Mouse (Mus musculus): ENCODE results near the gene Ptprn2.
"Not testable (repeated sequence)": the region's sequence is repeated elsewhere in the genome, so short reads cannot be mapped to it uniquely, and the experiment has no call there.

Gene Ptprn2

GRCm38 (mm10) chr12:116515824-116516223 lies 30.3 kb downstream of the Ptprn2 start:
- no peak for DNase-seq (ENCODE audit: low spot score in 2 of 2)

GRCm38 (mm10) chr12:116528861-116529260 lies 43.3 kb downstream of the Ptprn2 start:
- no peak for DNase-seq (ENCODE audit: low spot score in 2 of 2)

- DNase-seq (ENCODE audit: low spot score in 2 of 2): no peak
Observed at GRCm38 (mm10) chr12:116533281-116533680, 47.8 kb downstream of the Ptprn2 start.

GRCm38 (mm10) chr12:116539305-116539704 lies 53.8 kb downstream of the Ptprn2 start:
- no peak for DNase-seq (ENCODE audit: low spot score in 2 of 2)

GRCm38 (mm10) chr12:116540608-116541007 lies 55.1 kb downstream of the Ptprn2 start:
- DNase-seq (ENCODE audit: low spot score in 2 of 2): no peak

GRCm38 (mm10) chr12:116550031-116550430 lies 64.5 kb downstream of the Ptprn2 start:
- peak; percentile 33 to 36 for DNase-seq (ENCODE audit: low spot score in 2 of 2)

- no peak for DNase-seq (ENCODE audit: low spot score in 2 of 2)
Observed at GRCm38 (mm10) chr12:116551516-116551915, 66.0 kb downstream of the Ptprn2 start.

GRCm38 (mm10) chr12:116552306-116552705 lies 66.8 kb downstream of the Ptprn2 start:
- no peak for DNase-seq (ENCODE audit: low spot score in 2 of 2)

GRCm38 (mm10) chr12:116553361-116553760 lies 67.8 kb downstream of the Ptprn2 start:
- DNase-seq (ENCODE audit: low spot score in 2 of 2): no peak

- no peak for DNase-seq (ENCODE audit: low spot score in 2 of 2)
Observed at GRCm38 (mm10) chr12:116555964-116556363, 70.4 kb downstream of the Ptprn2 start.

- no peak for DNase-seq (ENCODE audit: low spot score in 2 of 2)
Observed at GRCm38 (mm10) chr12:116564441-116564840, 78.9 kb downstream of the Ptprn2 start.

- no peak for DNase-seq (ENCODE audit: low spot score in 2 of 2)
Observed at GRCm38 (mm10) chr12:116566672-116567071, 81.2 kb downstream of the Ptprn2 start.

- no peak for DNase-seq (ENCODE audit: low spot score in 2 of 2)
Observed at GRCm38 (mm10) chr12:116567170-116567569, 81.7 kb downstream of the Ptprn2 start.

GRCm38 (mm10) chr12:116569568-116569967 lies 84.0 kb downstream of the Ptprn2 start:
- no peak for DNase-seq (ENCODE audit: low spot score in 2 of 2)

- no peak for DNase-seq (ENCODE audit: low spot score in 2 of 2)
Observed at GRCm38 (mm10) chr12:116574102-116574501, 88.6 kb downstream of the Ptprn2 start.

- DNase-seq (ENCODE audit: low spot score in 2 of 2): no peak
Observed at GRCm38 (mm10) chr12:116574720-116575119, 89.2 kb downstream of the Ptprn2 start.

- DNase-seq (ENCODE audit: low spot score in 2 of 2): not testable (repeated sequence)
Observed at GRCm38 (mm10) chr12:116577917-116578316, 92.4 kb downstream of the Ptprn2 start.

- DNase-seq (ENCODE audit: low spot score in 2 of 2): no peak
Observed at GRCm38 (mm10) chr12:116580827-116581544, 95.5 kb downstream of the Ptprn2 start.

- DNase-seq (ENCODE audit: low spot score in 2 of 2): no peak
Observed at GRCm38 (mm10) chr12:116581864-116582263, 96.3 kb downstream of the Ptprn2 start.

- DNase-seq (ENCODE audit: low spot score in 2 of 2): no peak
Observed at GRCm38 (mm10) chr12:116582829-116583228, 97.3 kb downstream of the Ptprn2 start.

- DNase-seq (ENCODE audit: low spot score in 2 of 2): peak in 1 of 2 experiments; percentile 26
Observed at GRCm38 (mm10) chr12:116585001-116585400, 99.5 kb downstream of the Ptprn2 start.

GRCm38 (mm10) chr12:116586167-116586566 lies 100.6 kb downstream of the Ptprn2 start:
- no peak for DNase-seq (ENCODE audit: low spot score in 2 of 2)

GRCm38 (mm10) chr12:116587548-116587947 lies 102.0 kb downstream of the Ptprn2 start:
- no peak for DNase-seq (ENCODE audit: low spot score in 2 of 2)

GRCm38 (mm10) chr12:116590076-116590475 lies 104.6 kb downstream of the Ptprn2 start:
- DNase-seq (ENCODE audit: low spot score in 2 of 2): no peak

Data from frontal cortex, postnatal 25 days (tissue).